Mouse (Mus musculus) layer of hippocampus, postnatal 14 days (tissue): ENCODE data around the gene Ankrd49. TPM values are rescaled to one million over a fixed set of nuclear protein-coding genes. Genes with fewer than 3 reads are reported as not detected.

Source experiments
- DNase-seq, 2 experiments: peaks; one replicate each; pipeline ENCODE4 v3.0.0; 2021 to 2022; ENCODE audit warnings: low spot score in 2 of 2, mixed read lengths in 1 of 2
- long read RNA-seq, 2 experiments: library from polyadenylated mRNA; stranded (forward); transcript quantifications; one replicate each; pipeline ENCODE4 v2.0.0; 2021
- total RNA-seq, 2 experiments: library from RNA; stranded (reverse); gene quantifications; 2 replicates each; pipeline ENCODE4 v1.2.3; 2021

Gene Ankrd49
- total RNA-seq: 10 to 100 TPM; 17.3 to 18.0 TPM
- long read RNA-seq, experiment 1, transcript Ankrd49-206 (3 exons, 2,679 nt): major isoform, 6 of 8 reads
- long read RNA-seq, experiment 1, partial matches to known transcripts: 0 of 8 reads
- long read RNA-seq, experiment 1, other reads (novel, unspliced or antisense): 1 of 8 reads
- long read RNA-seq, experiment 2, transcript Ankrd49-206 (3 exons, 2,679 nt): major isoform, 6 of 9 reads
- long read RNA-seq, experiment 2, partial matches to known transcripts: 0 of 9 reads
- long read RNA-seq, experiment 2, other reads (novel, unspliced or antisense): 1 of 9 reads

- DNase-seq: peak; percentile 94 to 96
Observed at GRCm38 (mm10) chr9:14784039-14785002, at the start of gene Ankrd49, which contains the start of gene Mre11a. Gene Ankrd49 (minus strand): TSS chr9:14784856. Gene Mre11a (plus strand): TSS chr9:14784654.

GRCm38 (mm10) chr9:14832046-14832445 is 47.4 kb upstream of the Ankrd49 start:
- no peak for DNase-seq

GRCm38 (mm10) chr9:14827875-14828274 is 43.2 kb upstream of the Ankrd49 start:
- no peak for DNase-seq

GRCm38 (mm10) chr9:14824840-14825239 is 40.2 kb upstream of the Ankrd49 start:
- no peak for DNase-seq

GRCm38 (mm10) chr9:14821396-14821795 is 36.7 kb upstream of the Ankrd49 start:
- DNase-seq: no peak

- peak in 1 of 2 experiments; percentile 4 for DNase-seq
Observed at GRCm38 (mm10) chr9:14810111-14810510, 25.5 kb upstream of the Ankrd49 start.

- DNase-seq: no peak
Observed at GRCm38 (mm10) chr9:14806786-14807185, 22.1 kb upstream of the Ankrd49 start.

GRCm38 (mm10) chr9:14805714-14806113 is 21.1 kb upstream of the Ankrd49 start:
- no peak for DNase-seq

GRCm38 (mm10) chr9:14787356-14787755 is 2.7 kb upstream of the Ankrd49 start:
- no peak for DNase-seq

GRCm38 (mm10) chr9:14778341-14778740 is 6.3 kb downstream of the Ankrd49 start:
- no peak for DNase-seq

- no peak for DNase-seq
Observed at GRCm38 (mm10) chr9:14773813-14774212, 10.8 kb downstream of the Ankrd49 start.

- DNase-seq: no peak
Observed at GRCm38 (mm10) chr9:14772074-14772473, 12.6 kb downstream of the Ankrd49 start.

GRCm38 (mm10) chr9:14770803-14771471 is 13.7 kb downstream of the Ankrd49 start, which contains the start of gene 1700012B09Rik:
Gene 1700012B09Rik (minus strand): TSS chr9:14771030.
- no peak for DNase-seq

GRCm38 (mm10) chr9:14769811-14770210 is 14.8 kb downstream of the Ankrd49 start:
- no peak for DNase-seq

GRCm38 (mm10) chr9:14764765-14765164 is 19.9 kb downstream of the Ankrd49 start:
- DNase-seq: peak; percentile 41 to 63

GRCm38 (mm10) chr9:14759261-14759660 is 25.4 kb downstream of the Ankrd49 start:
- no peak for DNase-seq

- DNase-seq: no peak
Observed at GRCm38 (mm10) chr9:14758590-14758989, 26.1 kb downstream of the Ankrd49 start.

GRCm38 (mm10) chr9:14754469-14754868 is 30.2 kb downstream of the Ankrd49 start:
- no peak for DNase-seq

- no peak for DNase-seq
Observed at GRCm38 (mm10) chr9:14753947-14754346, 30.7 kb downstream of the Ankrd49 start.

- DNase-seq: no peak
Observed at GRCm38 (mm10) chr9:14752001-14752522, 32.6 kb downstream of the Ankrd49 start, which contains the start of gene Fut4. Gene Fut4 (minus strand): TSS chr9:14752393.

- no peak for DNase-seq
Observed at GRCm38 (mm10) chr9:14751503-14752000, 33.1 kb downstream of the Ankrd49 start.
